ENCODE assay signal across 12 mouse cellular contexts in genomic region chr19:56120723-56121122, GRCm38 (mm10).
DNase-seq lines count a peak whose midpoint lies in the region; TF ChIP-seq lines count a peak whose summit lies in the region.
"Had no signal": no experiment of that assay in that cellular context is flagged by ENCODE, and none has a peak within 500 bp of the region (broad histone marks: within the 10 kb centered on the region; RNA-seq: fewer than 3 reads in every experiment).

No protein-coding gene starts in this region.

- TF ChIP-seq POLR2A in brain, embryonic 14.5 days (IDR thresholded peaks at IDR 0.05; ENCODE audit: borderline replicate concordance, extremely low read depth, insufficient read depth, insufficient read length, poor library complexity, severe bottlenecking), result no peak

- peak; percentile 13 to 17 for DNase-seq in cerebellum, postnatal 14 days
- DNase-seq in cerebellum, postnatal 36 days, result no peak
- DNase-seq in heart, postnatal 4 days, result peak; percentile 57
- DNase-seq in heart, adult 9 months (ENCODE audit: low spot score in 2 of 2), result no peak
- peak; percentile 33 to 42 for DNase-seq in urinary bladder, adult 18-20 months (ENCODE audit: low spot score in 2 of 2)
- DNase-seq in urinary bladder, postnatal 10 days (ENCODE audit: low spot score), result no peak
- peak; percentile 59 for DNase-seq in brain, embryonic 14.5 days (ENCODE audit: low read depth)
- DNase-seq in testis, postnatal 10 days (ENCODE audit: low spot score), result no peak
- DNase-seq: gastrocnemius, postnatal 10 days; kidney, adult 9 months; kidney, postnatal 4 days; thymus, postnatal 14 days had no signal

- TF ChIP-seq CTCF in brain, embryonic 14.5 days (IDR thresholded peaks at IDR 0.05; ENCODE audit: borderline replicate concordance, extremely low read depth, insufficient read depth, insufficient read length), result no peak

Comparison
In these comparisons a context has a peak if more than half of its experiments do, and no peak if none do; other contexts are left out.
1. DNase-seq: peak in cerebellum, postnatal 14 days (2 of 2), heart, postnatal 4 days (single experiment), urinary bladder, adult 18-20 months (2 of 2) and brain, embryonic 14.5 days (single experiment); none in cerebellum, postnatal 36 days (0 of 2), heart, adult 9 months (0 of 2), urinary bladder, postnatal 10 days (single experiment) and testis, postnatal 10 days (single experiment).